Mouse (Mus musculus) testis, adult 2 months (tissue): ENCODE data around the gene Endog. TPM values are rescaled to one million over a fixed set of nuclear protein-coding genes. Genes with fewer than 3 reads are reported as not detected.

ENCODE experiments used
- H3K27ac ChIP-seq: fragments of 200-500 bp; 2 replicates; pipeline ENCODE4 v1.5.1; 2012; ENCODE audit warnings: low read depth, low read length; ENCODE audit not compliant: control insufficient read depth, insufficient read depth
- H3K27me3 ChIP-seq: fragments of 200-500 bp; 2 replicates; pipeline ENCODE4 v1.6.1; 2012; ENCODE audit warnings: mild to moderate bottlenecking, low read length, moderate library complexity; ENCODE audit not compliant: control insufficient read depth, insufficient read depth
- H3K36me3 ChIP-seq: fragments of 200-500 bp; 2 replicates; pipeline ENCODE4 v1.6.1; 2012; ENCODE audit warnings: mild to moderate bottlenecking, low read length; ENCODE audit not compliant: control insufficient read depth, insufficient read depth
- H3K4me1 ChIP-seq: fragments of 200-500 bp; 2 replicates; pipeline ENCODE4 v1.6.1; 2012; ENCODE audit warnings: low read length; ENCODE audit not compliant: control insufficient read depth, insufficient read depth
- H3K4me3 ChIP-seq: fragments of 200-500 bp; 2 replicates; pipeline ENCODE4 v1.5.1; 2012; ENCODE audit warnings: low read depth, mild to moderate bottlenecking, low read length, moderate library complexity, mixed read lengths; ENCODE audit not compliant: control insufficient read depth
- CTCF ChIP-seq: fragments of 200-500 bp; IDR thresholded peaks from 2 replicates; pipeline ENCODE4 v1.5.1; 2012; ENCODE audit warnings: low read depth, mild to moderate bottlenecking, inconsistent platforms, low read length, moderate library complexity; ENCODE audit not compliant: control insufficient read depth, insufficient read depth, insufficient replicate concordance
- POLR2A ChIP-seq: fragments of 200-500 bp; IDR thresholded peaks from 2 replicates; pipeline ENCODE4 v1.6.1; 2012; ENCODE audit warnings: low read depth, mild to moderate bottlenecking, inconsistent platforms, low read length, moderate library complexity; ENCODE audit not compliant: control insufficient read depth
- polyA plus RNA-seq: library from polyadenylated mRNA; depleted of rRNA; stranded (reverse); fragments of >200 nt; gene quantifications from 2 replicates; pipeline ENCODE4 v1.2.3, GENCODE M21; 2012; rRNA removed

Gene Endog
- polyA plus RNA-seq, 1 experiment: 2.4 TPM

DNA sequence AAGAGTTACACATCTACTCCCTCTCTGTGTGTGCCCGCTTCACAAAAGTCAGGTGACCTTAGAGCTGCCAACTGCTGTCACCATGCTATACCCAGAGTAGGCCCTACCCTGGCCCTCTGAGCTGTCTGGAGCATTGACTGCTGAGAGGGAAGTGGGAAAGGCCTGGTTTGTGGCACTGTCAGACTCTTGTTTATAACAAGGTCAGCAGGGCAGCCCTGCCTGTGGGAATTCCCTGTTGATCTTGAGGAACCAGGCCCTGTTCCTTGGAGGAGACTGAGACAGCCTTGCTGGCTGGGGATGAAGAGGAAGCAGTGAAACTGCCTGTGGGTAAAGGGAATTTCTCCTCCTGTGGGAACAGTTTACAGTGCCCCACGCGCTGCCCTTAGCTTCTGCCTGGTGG lies 43.5 kb downstream of the Endog start:
- Histone ChIP-seq H3K36me3 (no peaks in the 10 kb centered on the region), H3K4me3 (no peak overlapping the region), H3K27ac (no peak overlapping the region), H3K4me1 (no peaks in the 10 kb centered on the region), H3K27me3 (no peaks in the 10 kb centered on the region)
- no peak for TF ChIP-seq CTCF
- TF ChIP-seq POLR2A: no peak

DNA sequence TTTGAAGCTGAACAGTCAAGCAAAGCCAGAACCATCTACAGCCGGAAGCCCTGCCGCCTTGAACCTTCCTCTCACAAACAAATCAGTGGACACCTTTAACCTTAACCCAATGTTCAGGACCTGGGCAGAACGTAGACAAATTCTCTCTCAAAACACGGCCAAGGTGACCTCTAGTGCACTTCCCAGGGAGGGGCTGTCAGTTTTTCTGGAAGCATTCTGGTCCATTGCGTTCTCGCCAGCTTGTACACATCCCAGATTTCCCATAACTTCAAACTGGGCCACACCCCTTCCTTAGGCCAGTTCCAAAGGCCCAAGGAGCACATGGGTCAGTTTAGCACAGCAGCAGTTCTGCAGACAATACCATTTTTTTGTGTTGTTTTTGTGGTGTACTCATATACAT lies 44.2 kb downstream of the Endog start:
- H3K27me3 ChIP-seq: no peaks in the 10 kb centered on the region
- H3K4me3 ChIP-seq: no peak overlapping the region
- H3K4me1 ChIP-seq: no peaks in the 10 kb centered on the region
- no peaks in the 10 kb centered on the region for H3K36me3 ChIP-seq
- no peak overlapping the region for H3K27ac ChIP-seq
- TF ChIP-seq CTCF: no peak
- TF ChIP-seq POLR2A: no peak

DNA sequence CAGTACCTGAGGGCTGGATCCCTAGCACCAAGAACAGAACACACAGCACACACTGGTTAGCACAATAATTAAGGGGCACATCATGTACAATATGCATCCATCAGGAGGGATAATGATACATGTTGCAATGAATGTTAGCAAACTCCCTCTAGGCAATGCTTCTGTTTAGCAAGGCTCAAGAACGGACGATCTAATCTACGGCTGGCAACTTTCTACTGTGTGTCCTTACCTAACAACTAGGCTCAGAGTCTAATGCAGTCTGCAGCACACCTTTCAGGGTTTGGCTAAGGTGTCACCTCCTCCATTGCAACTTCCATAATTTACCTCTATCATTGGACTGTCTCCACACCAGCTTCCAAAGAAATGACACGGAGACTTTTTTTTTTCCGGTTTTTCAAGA lies 45.0 kb downstream of the Endog start:
- H3K4me3 ChIP-seq: no peak overlapping the region
- no peaks in the 10 kb centered on the region for H3K4me1 ChIP-seq
- TF ChIP-seq CTCF: no peak
- no peak for TF ChIP-seq POLR2A
- no peak overlapping the region for H3K27ac ChIP-seq
- H3K27me3 ChIP-seq: no peaks in the 10 kb centered on the region
- H3K36me3 ChIP-seq: no peaks in the 10 kb centered on the region

Other genes starting within 250 kb of the Endog start
- gene Gle1, start 236.1 kb upstream of the Endog start, polyA plus RNA-seq: 31.4 and 36.0 TPM in 2 replicates
- gene Sptan1, start 205.9 kb upstream of the Endog start, polyA plus RNA-seq: 112 and 117 TPM in 2 replicates
- 77.0 and 84.3 TPM in 2 replicates for gene Wdr34, start 122.6 kb upstream of the Endog start, polyA plus RNA-seq
- gene Set, start 114.1 kb upstream of the Endog start, polyA plus RNA-seq: 32.7 and 38.9 TPM in 2 replicates
- gene Pkn3, start 93.8 kb upstream of the Endog start, polyA plus RNA-seq: 5.8 and 6.0 TPM in 2 replicates
- gene Zdhhc12, start 77.8 kb upstream of the Endog start, polyA plus RNA-seq: 156 and 170 TPM in 2 replicates
- 62.3 and 62.4 TPM in 2 replicates for gene Zer1, start 46.9 kb upstream of the Endog start, polyA plus RNA-seq
- 24.4 and 26.2 TPM in 2 replicates for gene Tbc1d13, start 37.7 kb upstream of the Endog start, polyA plus RNA-seq
- 149 and 160 TPM in 2 replicates for gene Spout1, start 7.0 kb downstream of the Endog start, polyA plus RNA-seq
- 16.0 and 16.4 TPM in 2 replicates for gene Kyat1, start 34.4 kb downstream of the Endog start, polyA plus RNA-seq
- 8.8 TPM in 2 replicates for gene Lrrc8a, start 66.2 kb downstream of the Endog start, polyA plus RNA-seq
- 0.76 and 0.98 TPM in 2 replicates for gene Gm28035, start 69.1 kb downstream of the Endog start, polyA plus RNA-seq
- 1.8 and 3.0 TPM in 2 replicates for gene Phyhd1, start 94.7 kb downstream of the Endog start, polyA plus RNA-seq
- gene Gm28038, start 109.5 kb downstream of the Endog start, polyA plus RNA-seq: not detected in 2 replicates
- gene Dolk, start 114.8 kb downstream of the Endog start, polyA plus RNA-seq: 6.2 and 6.6 TPM in 2 replicates
- gene Nup188, start 114.9 kb downstream of the Endog start, polyA plus RNA-seq: 125 and 135 TPM in 2 replicates
- 21.8 and 25.3 TPM in 2 replicates for gene Sh3glb2, start 187.8 kb downstream of the Endog start, polyA plus RNA-seq
- 6.3 and 6.7 TPM in 2 replicates for gene Miga2, start 192.7 kb downstream of the Endog start, polyA plus RNA-seq
- 27.3 and 32.6 TPM in 2 replicates for gene Dolpp1, start 220.8 kb downstream of the Endog start, polyA plus RNA-seq
- gene Crat, start 244.3 kb downstream of the Endog start, polyA plus RNA-seq: 591 and 623 TPM in 2 replicates
- gene Ptpa, start 244.5 kb downstream of the Endog start, polyA plus RNA-seq: 87.3 and 106 TPM in 2 replicates